Mouse (Mus musculus) kidney, embryonic 15.5 days (tissue): ENCODE measurements at regions not wholly inside any gene's neighbourhood (a gene's known extent, or its start where the extent isn't known, plus 50 kb on each side); places are given as distances from the start of the nearest gene placed in this dataset.

Experiments
- ATAC-seq: fragments of 200-750 bp; cut with Nextera tagmentation; replicated peaks from 2 replicates; pipeline ENCODE4 v1.8.0; 2017; ENCODE audit warnings: moderate TSS enrichment; ENCODE audit not compliant: low FRiP score
- H3K27ac ChIP-seq: fragments of 300-500 bp; sonication (generic); 2 replicates; pipeline ENCODE4 v1.5.1; 2015; ENCODE audit warnings: mild to moderate bottlenecking, inconsistent platforms
- H3K27me3 ChIP-seq: fragments of 300-500 bp; sonication (generic); 2 replicates; pipeline ENCODE4 v1.6.1; 2015; ENCODE audit warnings: inconsistent platforms
- H3K36me3 ChIP-seq: fragments of 300-500 bp; sonication (generic); 2 replicates; pipeline ENCODE4 v1.6.1; 2015; ENCODE audit warnings: inconsistent platforms
- H3K4me1 ChIP-seq: fragments of 300-500 bp; sonication (generic); 2 replicates; pipeline ENCODE4 v1.6.1; 2015; ENCODE audit warnings: inconsistent platforms
- H3K4me2 ChIP-seq: fragments of 300-500 bp; sonication (generic); 2 replicates; pipeline ENCODE4 v1.6.1; 2015; ENCODE audit warnings: moderate library complexity, mild to moderate bottlenecking, inconsistent platforms
- H3K4me3 ChIP-seq: fragments of 300-500 bp; sonication (generic); replicated peaks from 2 replicates; pipeline ENCODE4 v1.5.1; 2015; ENCODE audit warnings: mild to moderate bottlenecking, inconsistent platforms
- H3K9ac ChIP-seq: fragments of 300-500 bp; sonication (generic); 2 replicates; pipeline ENCODE4 v1.6.1; 2015; ENCODE audit warnings: mild to moderate bottlenecking, inconsistent platforms
- H3K9me3 ChIP-seq: fragments of 300-500 bp; sonication (generic); replicated peaks from 2 replicates; pipeline ENCODE4 v1.6.1; 2016; ENCODE audit warnings: inconsistent platforms
- WGBS: fragments of 180-500 bp; shearing (Covaris S2); methylation state at CpG from one replicate; pipeline ENCODE4 v1.1.7; 2015; ENCODE audit warnings: mixed read lengths; 5-methylcytosine and 5-hydroxymethylcytosine counted together

GRCm38 (mm10) chr3:54613845-54614244 lies 78.8 kb upstream of the Supt20 start:
- WGBS = 57% methylated on average over 2 of the region's 2 CpGs
- H3K9me3 ChIP-seq = no peaks in the 10 kb centered on the region
- ATAC-seq = no peak

GRCm38 (mm10) chr3:54617298-54617697 lies 75.3 kb upstream of the Supt20 start:
- no peaks in the 10 kb centered on the region for H3K9me3 ChIP-seq
- H3K4me3 ChIP-seq = no peak overlapping the region
- ATAC-seq = no peak
- no peak overlapping the region for H3K9ac ChIP-seq
- H3K27ac ChIP-seq = no peak overlapping the region
- H3K36me3 ChIP-seq = no peaks in the 10 kb centered on the region
- H3K4me2 ChIP-seq = no peak overlapping the region
- no peaks in the 10 kb centered on the region for H3K27me3 ChIP-seq
- WGBS = 94% methylated on average over 4 of the region's 4 CpGs
- no peaks in the 10 kb centered on the region for H3K4me1 ChIP-seq

More at GRCm38 (mm10) chr3:54613845-54614244, 78.8 kb upstream of the Supt20 start:
- H3K4me2 ChIP-seq = no peak overlapping the region
- H3K9ac ChIP-seq = no peak overlapping the region
- H3K27me3 ChIP-seq = no peaks in the 10 kb centered on the region
- no peak overlapping the region for H3K4me3 ChIP-seq
- no peak overlapping the region for H3K27ac ChIP-seq
- no peaks in the 10 kb centered on the region for H3K36me3 ChIP-seq
- no peaks in the 10 kb centered on the region for H3K4me1 ChIP-seq

GRCm38 (mm10) chr3:54618286-54618685 lies 74.3 kb upstream of the Supt20 start:
- WGBS = 90% methylated on average over 4 of the region's 4 CpGs
- H3K9ac ChIP-seq = no peak overlapping the region
- H3K27me3 ChIP-seq = no peaks in the 10 kb centered on the region
- H3K4me1 ChIP-seq = no peaks in the 10 kb centered on the region
- H3K9me3 ChIP-seq = no peaks in the 10 kb centered on the region
- no peak overlapping the region for H3K27ac ChIP-seq
- no peak overlapping the region for H3K4me3 ChIP-seq
- H3K4me2 ChIP-seq = no peak overlapping the region
- no peaks in the 10 kb centered on the region for H3K36me3 ChIP-seq
- no peak for ATAC-seq

- 83% methylated on average over 7 of the region's 7 CpGs for WGBS
These were observed 62.4 kb upstream of the Supt20 start for GRCm38 (mm10) chr3:54630254-54630653.

GRCm38 (mm10) chr3:54632731-54633130 lies 59.9 kb upstream of the Supt20 start:
- Histone ChIP-seq H3K9ac (no peak overlapping the region), H3K4me2 (no peak overlapping the region), H3K27me3 (no peaks in the 10 kb centered on the region), H3K27ac (no peak overlapping the region), H3K4me3 (no peak overlapping the region), H3K9me3 (peaks cover 8% of the 10 kb centered on the region; the same call in 1 of the 2 replicates), H3K36me3 (no peaks in the 10 kb centered on the region; the same call in 1 of the 2 replicates), H3K4me1 (no peaks in the 10 kb centered on the region)
- no peak for ATAC-seq
- WGBS = 96% methylated on average over 13 of the region's 13 CpGs

More at GRCm38 (mm10) chr3:54630254-54630653, 62.4 kb upstream of the Supt20 start:
- no peak overlapping the region for H3K4me3 ChIP-seq
- H3K9me3 ChIP-seq = peaks cover 8% of the 10 kb centered on the region; the same call in 1 of the 2 replicates
- no peak overlapping the region for H3K4me2 ChIP-seq
- no peak for ATAC-seq
- no peak overlapping the region for H3K9ac ChIP-seq
- no peaks in the 10 kb centered on the region for H3K4me1 ChIP-seq
- no peaks in the 10 kb centered on the region for H3K27me3 ChIP-seq
- no peaks in the 10 kb centered on the region; the same call in 1 of the 2 replicates for H3K36me3 ChIP-seq
- H3K27ac ChIP-seq = no peak overlapping the region

GRCm38 (mm10) chr3:54633446-54633845 lies 59.2 kb upstream of the Supt20 start:
- Histone ChIP-seq H3K4me1 (no peaks in the 10 kb centered on the region), H3K27ac (no peak overlapping the region), H3K4me2 (no peak overlapping the region), H3K4me3 (no peak overlapping the region), H3K9ac (no peak overlapping the region), H3K36me3 (no peaks in the 10 kb centered on the region; the same call in 1 of the 2 replicates), H3K27me3 (no peaks in the 10 kb centered on the region), H3K9me3 (peaks cover 8% of the 10 kb centered on the region; the same call in 1 of the 2 replicates)
- ATAC-seq = no peak
- 95% methylated on average over 23 of the region's 23 CpGs for WGBS

GRCm38 (mm10) chr3:54634456-54634855 lies 58.2 kb upstream of the Supt20 start:
- no peak overlapping the region for H3K4me2 ChIP-seq
- H3K9me3 ChIP-seq = peaks cover 8% of the 10 kb centered on the region; the same call in 1 of the 2 replicates
- H3K27ac ChIP-seq = no peak overlapping the region
- no peak for ATAC-seq
- no peaks in the 10 kb centered on the region for H3K4me1 ChIP-seq
- no peaks in the 10 kb centered on the region for H3K27me3 ChIP-seq
- WGBS = 95% methylated on average over 10 of the region's 10 CpGs
- no peaks in the 10 kb centered on the region; the same call in 1 of the 2 replicates for H3K36me3 ChIP-seq
- H3K4me3 ChIP-seq = no peak overlapping the region
- H3K9ac ChIP-seq = no peak overlapping the region
